Mouse (Mus musculus) brain, adult 2 months (tissue): ENCODE data around the gene Wdr59.

Source experiments
- DNase-seq: peaks from one replicate; pipeline ENCODE4 v3.0.0; 2011; ENCODE audit warnings: low read depth, low spot score

Gene Wdr59

GRCm38 (mm10) chr8:111403391-111403790 lies 118.5 kb downstream of the Wdr59 start:
- peak; percentile 50 for DNase-seq
